Mouse (Mus musculus): Measurements from ENCODE around the gene Tmppe.

DNA sequence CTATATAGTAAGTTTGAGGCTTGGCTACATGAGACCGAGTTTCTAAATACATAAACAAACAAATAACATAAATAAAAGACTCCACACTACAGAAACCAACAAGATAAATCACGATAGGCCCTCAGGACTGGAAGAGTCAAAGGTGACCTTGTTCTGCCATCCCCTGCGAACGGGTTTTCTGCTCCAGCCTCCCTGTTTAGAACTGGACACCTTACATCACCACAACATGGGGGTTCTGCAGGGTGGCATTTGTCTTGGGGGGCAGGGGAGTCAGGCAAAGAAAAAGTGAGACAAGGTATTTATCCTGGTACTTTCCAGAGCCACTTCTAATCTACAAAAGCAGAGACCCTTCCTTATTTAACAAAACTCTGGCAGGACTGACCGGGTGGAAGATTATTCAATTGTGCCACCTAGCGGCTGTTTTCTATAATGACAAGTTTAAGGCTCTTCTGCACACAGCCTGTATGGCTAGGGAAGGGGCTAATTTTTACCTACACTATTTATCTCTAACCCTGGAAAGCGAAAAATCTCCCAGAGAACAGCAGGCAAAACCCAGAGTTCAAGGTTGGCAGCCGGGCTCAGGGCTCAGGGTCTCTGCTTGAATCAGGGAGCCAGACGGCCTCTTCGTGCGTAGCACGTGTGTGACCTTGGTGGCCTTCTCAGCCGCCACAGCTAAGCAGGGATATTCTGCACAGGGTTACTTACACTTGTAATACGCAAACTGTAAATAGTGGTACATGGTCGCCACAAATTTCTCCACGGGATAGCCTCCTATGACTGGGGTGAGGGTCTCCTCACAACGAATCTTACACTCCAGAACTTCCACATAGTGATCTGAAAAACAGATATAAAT lies 19.8 kb upstream of the Tmppe start:
- TF ChIP-seq CTCF (IDR thresholded peaks at IDR 0.05; ENCODE audit: borderline replicate concordance, insufficient read depth, low read length), result no peak
- no peak for TF ChIP-seq POLR2A (IDR thresholded peaks at IDR 0.05; ENCODE audit: low read depth, low read length)
